Mouse (Mus musculus) thymus, postnatal 14 days (tissue): ENCODE measurements around the gene Gnl2.

Source experiments
- DNase-seq: peaks from one replicate; pipeline ENCODE4 v3.0.0; 2021

Gene Gnl2

GRCm38 (mm10) chr4:125004886-125005285 lies 11.5 kb upstream of the Gnl2 start:
- DNase-seq, result peak; percentile 56

GRCm38 (mm10) chr4:125007460-125007859 lies 8.9 kb upstream of the Gnl2 start:
- no peak for DNase-seq

GRCm38 (mm10) chr4:125008220-125008619 lies 8.2 kb upstream of the Gnl2 start:
- DNase-seq, result no peak

- DNase-seq, result no peak
These were observed 7.7 kb upstream of the Gnl2 start for GRCm38 (mm10) chr4:125008712-125009111.

GRCm38 (mm10) chr4:125017431-125017830 lies 1.0 kb downstream of the Gnl2 start:
- no peak for DNase-seq

- DNase-seq, result peak; percentile 18
These were observed 4.6 kb downstream of the Gnl2 start for GRCm38 (mm10) chr4:125020780-125021538.

GRCm38 (mm10) chr4:125029891-125030614 lies 13.7 kb downstream of the Gnl2 start:
- peak; percentile 92 for DNase-seq

- no peak for DNase-seq
These were observed 18.0 kb downstream of the Gnl2 start for GRCm38 (mm10) chr4:125034341-125034740.

- no peak for DNase-seq
These were observed 28.1 kb downstream of the Gnl2 start for GRCm38 (mm10) chr4:125044454-125044853.

GRCm38 (mm10) chr4:125055385-125055784 lies 39.0 kb downstream of the Gnl2 start:
- DNase-seq, result no peak

- DNase-seq, result no peak
These were observed 40.1 kb downstream of the Gnl2 start for GRCm38 (mm10) chr4:125056476-125056875.

- DNase-seq, result no peak
These were observed 40.9 kb downstream of the Gnl2 start for GRCm38 (mm10) chr4:125057273-125057672.

GRCm38 (mm10) chr4:125058033-125058432 lies 41.6 kb downstream of the Gnl2 start:
- DNase-seq, result no peak

GRCm38 (mm10) chr4:125059025-125059424 lies 42.6 kb downstream of the Gnl2 start:
- DNase-seq, result peak; percentile 56

- DNase-seq, result no peak
These were observed 47.4 kb downstream of the Gnl2 start for GRCm38 (mm10) chr4:125063829-125064228.

GRCm38 (mm10) chr4:125065517-125066307 lies 49.3 kb downstream of the Gnl2 start, which contains the start of gene Dnali1:
Dnali1 (minus strand) TSS chr4:125065703.
- peak; percentile 76 for DNase-seq

GRCm38 (mm10) chr4:125066490-125067370 lies 50.3 kb downstream of the Gnl2 start, which contains the start of gene Snip1:
Snip1 (plus strand) TSS chr4:125066672.
- peak; percentile 93 for DNase-seq

- no peak for DNase-seq
These were observed 61.3 kb downstream of the Gnl2 start for GRCm38 (mm10) chr4:125077700-125078099.

GRCm38 (mm10) chr4:125078698-125079097 lies 62.3 kb downstream of the Gnl2 start:
- DNase-seq, result no peak

GRCm38 (mm10) chr4:125084403-125085345 lies 68.3 kb downstream of the Gnl2 start, which contains the start of gene Meaf6:
Meaf6 (plus strand) TSS chr4:125085134.
- DNase-seq, result peak; percentile 94

- peak; percentile 81 for DNase-seq
These were observed 69.0 kb downstream of the Gnl2 start for GRCm38 (mm10) chr4:125085346-125085841.
